Mouse (Mus musculus) heart, postnatal 10 days (tissue): ENCODE measurements around the gene Coq7. TPM values are rescaled to one million over a fixed set of nuclear protein-coding genes. Genes with fewer than 3 reads are reported as not detected.

Experiments used
- DNase-seq, 2 experiments: peaks; one replicate each; pipeline ENCODE4 v3.0.0; 2021
- intact Hi-C: fragments of 180-260 bp; cut with DNase I; formaldehyde crosslinking; loops from one replicate; pipeline ENCODE4 v1.15.1; 2025
- total RNA-seq, 2 experiments: library from RNA; stranded (reverse); gene quantifications; 2 replicates each; pipeline ENCODE4 v1.2.3; 2021

Gene Coq7
- total RNA-seq, 2 experiments from 2014 or later: 103 to 108 TPM

GRCm38 (mm10) chr7:118464432-118464831 is 68.7 kb downstream of the Coq7 start:
- DNase-seq: no peak
- intact Hi-C loops: no loop called here

DNA sequence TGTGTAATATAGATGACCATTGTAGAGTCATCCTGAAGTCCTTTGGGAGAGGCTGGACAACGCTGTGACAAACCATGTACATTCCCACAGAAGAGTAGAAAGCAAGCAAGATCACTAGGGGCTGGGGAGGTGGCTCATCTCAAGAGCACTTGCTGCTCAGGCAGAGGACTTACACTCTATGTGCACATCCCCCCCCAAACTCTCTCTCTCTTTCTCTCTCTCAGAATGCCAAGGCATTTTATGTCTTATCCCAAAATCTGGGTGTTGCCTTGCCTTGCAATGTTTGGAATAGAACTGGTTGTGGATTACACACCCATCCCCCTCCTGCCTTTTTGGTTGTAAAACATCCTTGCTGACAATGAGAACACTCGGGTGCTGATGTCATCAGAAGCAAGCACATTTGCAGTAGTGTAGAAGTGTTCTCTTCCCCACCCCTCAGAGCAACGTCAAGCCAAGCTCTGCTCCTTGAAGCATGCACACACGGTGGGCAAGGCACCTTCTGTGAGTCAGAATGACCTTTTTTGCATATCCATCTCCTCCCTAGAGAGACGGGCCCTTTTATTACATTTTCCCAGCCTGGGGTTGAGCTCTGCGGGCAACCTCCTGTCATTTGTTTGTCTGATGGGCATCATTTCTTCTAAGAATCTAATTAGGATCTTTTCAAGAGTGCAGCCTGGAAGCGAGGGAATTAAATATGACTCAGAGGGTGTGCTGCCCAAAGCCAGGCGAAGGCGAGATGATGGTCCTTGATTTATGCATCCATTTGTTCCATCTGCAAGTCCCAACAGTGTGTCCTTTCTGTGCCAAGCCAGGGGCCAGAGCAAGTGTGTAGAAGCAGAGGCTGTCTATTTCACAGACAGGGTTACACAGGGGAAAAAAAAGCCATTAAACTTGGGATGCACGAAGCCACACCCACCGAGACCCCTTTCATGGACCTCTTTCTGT is 70.1 kb downstream of the Coq7 start:
- intact Hi-C loops: no loop called here
- no peak for DNase-seq

GRCm38 (mm10) chr7:118461400-118462136 is 71.6 kb downstream of the Coq7 start:
- intact Hi-C loops: no loop called here
- DNase-seq: no peak

Other genes with a start within 250 kb of the Coq7 start
- 1 to 10 TPM; 1.9 to 2.2 TPM for gene Syt17, start 85.1 kb downstream of the Coq7 start, total RNA-seq
- gene Itpripl2, start 41.4 kb downstream of the Coq7 start, total RNA-seq: 10 to 100 TPM; 48.3 to 49.2 TPM
- gene Tmc7, start 51.4 kb upstream of the Coq7 start, total RNA-seq: 1 to 10 TPM; 9.4 TPM
- gene Tmc5, start 63.9 kb upstream of the Coq7 start, total RNA-seq: 1 to 10 TPM in 1 of 2 experiments, under 1 TPM in 1; 0.89 to 1.2 TPM
- gene Gde1, start 172.4 kb upstream of the Coq7 start, total RNA-seq: 10 to 100 TPM; 30.0 to 38.2 TPM
- gene Ccp110, start 179.2 kb upstream of the Coq7 start, total RNA-seq: 1 to 10 TPM; 4.1 to 4.8 TPM
- gene Vps35l, start 206.9 kb upstream of the Coq7 start, total RNA-seq: 10 to 100 TPM; 29.6 to 33.3 TPM